Mouse (Mus musculus): ENCODE data around the gene Gm906.
"Not testable (repeated sequence)": the region's sequence is repeated elsewhere in the genome, so short reads cannot be mapped to it uniquely, and the experiment has no call there.

GRCm38 (mm10) chr13:50209651-50210050, 40.5 kb downstream of the Gm906 start:
- TF ChIP-seq CTCF (IDR thresholded peaks at IDR 0.05; ENCODE audit: low read depth, low read length); GATA1 (IDR thresholded peaks at IDR 0.05; ENCODE audit: borderline replicate concordance, low read length); POLR2AphosphoS5 (IDR thresholded peaks at IDR 0.05; ENCODE audit: insufficient replicate concordance, low read depth, low read length): not testable (repeated sequence)
